Mouse (Mus musculus): ENCODE results near the gene Pcdh10.

DNA sequence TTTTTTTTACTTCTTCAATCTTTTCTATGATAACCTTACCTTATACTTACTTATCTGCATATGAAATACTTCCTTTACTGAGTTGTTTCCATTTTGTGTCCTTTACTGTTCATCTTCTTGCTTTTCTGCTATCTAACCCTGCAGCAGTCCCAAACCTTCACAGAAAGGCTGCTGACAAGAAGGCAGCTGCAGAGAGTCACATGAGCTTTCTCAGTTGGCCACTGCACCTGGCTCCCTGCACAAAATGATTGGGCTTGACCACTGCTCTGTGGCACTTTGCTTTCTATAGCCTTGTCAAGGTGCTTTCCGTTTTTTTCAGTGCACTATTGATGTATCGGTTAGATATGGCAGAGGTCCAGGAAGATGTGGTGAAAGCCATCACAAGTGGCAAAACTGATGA, 8.3 kb downstream of the Pcdh10 start:
- TF ChIP-seq CTCF (IDR thresholded peaks at IDR 0.05; ENCODE audit: low read depth), result no peak
- TF ChIP-seq EP300 (IDR thresholded peaks at IDR 0.05; ENCODE audit: low read depth), result no peak

Data from liver, postnatal 0 days (tissue).